Mouse (Mus musculus): ENCODE data around the gene Anp32e. TPM values are rescaled to one million over a fixed set of nuclear protein-coding genes. Genes with fewer than 3 reads are reported as not detected.
"Not testable (repeated sequence)": the region's sequence is repeated elsewhere in the genome, so short reads cannot be mapped to it uniquely, and the experiment has no call there.

The Anp32e gene
- total RNA-seq, 2 experiments from 2014 or later = 82.7 to 98.9 TPM

GRCm38 (mm10) chr3:95906860-95907259 is 22.2 kb upstream of the Anp32e start:
- Histone ChIP-seq H3K27ac (no peak overlapping the region), H3K4me3 (peak overlapping the region; percentile 11; the same call in 1 of the 2 replicates)
- DNase-seq (ENCODE audit: extremely low spot score in 1 of 2, low spot score in 2 of 2) = no peak
- intact Hi-C loops (cut with DNase I) = loop anchor here (1.0 to 2.0 kb wide), 2 partner anchors 24 to 44 kb away; no protein-coding TSS in a partner anchor
- TF ChIP-seq CTCF (IDR thresholded peaks at IDR 0.05) = peak; percentile 83

DNA sequence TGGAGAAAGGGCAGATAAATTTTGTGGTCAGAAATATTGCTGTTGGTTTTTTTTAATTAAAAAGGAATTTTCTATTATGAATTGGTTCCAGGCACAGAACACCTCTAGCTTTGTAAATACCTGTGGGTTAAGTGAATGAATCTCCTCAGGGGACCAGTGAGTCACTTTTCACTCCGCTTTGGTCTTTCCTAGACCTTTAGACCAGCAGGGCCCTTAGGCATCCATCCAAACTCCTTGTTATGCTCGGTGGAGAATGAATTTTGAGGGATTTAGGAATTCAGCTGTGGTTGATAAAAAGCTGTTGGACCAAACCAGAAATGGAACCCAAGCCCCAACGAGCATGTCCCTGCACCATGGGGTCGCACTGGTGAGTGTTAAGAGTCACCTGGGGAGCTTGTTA is 21.4 kb upstream of the Anp32e start:
- Histone ChIP-seq H3K27ac (no peak overlapping the region), H3K4me3 (no peak overlapping the region)
- no peak for TF ChIP-seq CTCF (IDR thresholded peaks at IDR 0.05)
- intact Hi-C loops (cut with DNase I) = loop anchor here (2.0 kb wide), 1 partner anchor 45 kb away; no protein-coding TSS in a partner anchor
- DNase-seq (ENCODE audit: extremely low spot score in 1 of 2, low spot score in 2 of 2) = no peak

GRCm38 (mm10) chr3:95914706-95915105 is 14.3 kb upstream of the Anp32e start:
- Histone ChIP-seq H3K4me3 (no peak overlapping the region), H3K27ac (no peak overlapping the region)
- no peak for TF ChIP-seq CTCF (IDR thresholded peaks at IDR 0.05)
- no peak for DNase-seq (ENCODE audit: extremely low spot score in 1 of 2, low spot score in 2 of 2)
- intact Hi-C loops (cut with DNase I) = no loop called here

GRCm38 (mm10) chr3:95916760-95917159 is 12.3 kb upstream of the Anp32e start:
- DNase-seq (ENCODE audit: extremely low spot score in 1 of 2, low spot score in 2 of 2) = no peak
- no peak for TF ChIP-seq CTCF (IDR thresholded peaks at IDR 0.05)
- Histone ChIP-seq H3K27ac (no peak overlapping the region), H3K4me3 (no peak overlapping the region)
- intact Hi-C loops (cut with DNase I) = no loop called here

- H3K27ac ChIP-seq; intact Hi-C loops (cut with DNase I); H3K4me3 ChIP-seq; DNase-seq (ENCODE audit: extremely low spot score in 1 of 2, low spot score in 2 of 2): not testable (repeated sequence)
Observed at GRCm38 (mm10) chr3:95920532-95920931, 8.5 kb upstream of the Anp32e start.

DNA sequence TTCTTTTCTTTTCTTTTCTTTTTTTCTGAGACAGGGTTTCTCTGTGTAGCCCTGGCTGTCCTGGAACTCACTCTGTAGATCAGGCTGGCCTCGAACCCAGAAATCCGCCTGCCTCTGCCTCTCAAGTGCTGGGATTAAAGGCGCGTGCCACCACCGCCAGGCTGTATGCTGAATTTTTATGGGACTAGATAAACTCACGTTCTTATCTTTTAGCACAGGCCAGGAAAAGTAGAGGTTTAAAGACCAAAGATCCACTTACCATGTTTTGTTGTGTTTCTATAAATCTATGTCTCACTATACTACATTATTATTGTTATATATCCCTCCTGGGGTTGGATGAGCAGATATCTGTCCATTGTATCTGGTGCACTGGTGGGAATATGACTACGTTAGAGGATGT is 5.6 kb upstream of the Anp32e start:
- DNase-seq (ENCODE audit: extremely low spot score in 1 of 2, low spot score in 2 of 2); intact Hi-C loops (cut with DNase I); H3K4me3 ChIP-seq; H3K27ac ChIP-seq: not testable (repeated sequence)

- intact Hi-C loops (cut with DNase I) = no loop called here
- Histone ChIP-seq H3K27ac (no peak overlapping the region), H3K4me3 (no peak overlapping the region)
- no peak for TF ChIP-seq CTCF (IDR thresholded peaks at IDR 0.05)
- DNase-seq (ENCODE audit: extremely low spot score in 1 of 2, low spot score in 2 of 2) = no peak
Observed at GRCm38 (mm10) chr3:95924185-95924584, 4.9 kb upstream of the Anp32e start.

GRCm38 (mm10) chr3:95925087-95925486 is 4.0 kb upstream of the Anp32e start:
- intact Hi-C loops (cut with DNase I) = no loop called here

GRCm38 (mm10) chr3:95928261-95928657 is 787 bp upstream of the Anp32e start:
- intact Hi-C loops (cut with DNase I) = loop anchor here (2.0 kb wide), 1 partner anchor 45 kb away; the partner anchor contains the start of gene Ciart
- H3K27ac ChIP-seq = no peak overlapping the region

More at GRCm38 (mm10) chr3:95925087-95925486, 4.0 kb upstream of the Anp32e start:
- Histone ChIP-seq H3K4me3 (no peak overlapping the region), H3K27ac (no peak overlapping the region)
- no peak for DNase-seq (ENCODE audit: extremely low spot score in 1 of 2, low spot score in 2 of 2)
- no peak for TF ChIP-seq CTCF (IDR thresholded peaks at IDR 0.05)

GRCm38 (mm10) chr3:95929581-95930470 is 780 bp downstream of the Anp32e start:
- DNase-seq (ENCODE audit: extremely low spot score in 1 of 2, low spot score in 2 of 2) = peak; percentile 21 to 32
- TF ChIP-seq CTCF (IDR thresholded peaks at IDR 0.05) = peak; percentile 1; the same call in 1 of the 2 replicates
- intact Hi-C loops (cut with DNase I) = loop anchor here (2.0 kb wide), 1 partner anchor 47 kb away; the partner anchor contains the start of gene Ciart
- Histone ChIP-seq H3K4me3 (peak overlapping the region; percentile 94), H3K27ac (peak overlapping the region; percentile 90)

More at GRCm38 (mm10) chr3:95928261-95928657, 787 bp upstream of the Anp32e start:
- H3K4me3 ChIP-seq = peak overlapping the region; percentile 50
- TF ChIP-seq CTCF (IDR thresholded peaks at IDR 0.05) = no peak
- no peak for DNase-seq (ENCODE audit: extremely low spot score in 1 of 2, low spot score in 2 of 2)

- Histone ChIP-seq H3K4me3 (peak overlapping the region; percentile 94), H3K27ac (no peak overlapping the region; the same call in 1 of the 2 replicates)
- no peak for TF ChIP-seq CTCF (IDR thresholded peaks at IDR 0.05)
- intact Hi-C loops (cut with DNase I) = no loop called here
- DNase-seq (ENCODE audit: extremely low spot score in 1 of 2, low spot score in 2 of 2) = no peak
Observed at GRCm38 (mm10) chr3:95930471-95930789, 1.4 kb downstream of the Anp32e start.

DNA sequence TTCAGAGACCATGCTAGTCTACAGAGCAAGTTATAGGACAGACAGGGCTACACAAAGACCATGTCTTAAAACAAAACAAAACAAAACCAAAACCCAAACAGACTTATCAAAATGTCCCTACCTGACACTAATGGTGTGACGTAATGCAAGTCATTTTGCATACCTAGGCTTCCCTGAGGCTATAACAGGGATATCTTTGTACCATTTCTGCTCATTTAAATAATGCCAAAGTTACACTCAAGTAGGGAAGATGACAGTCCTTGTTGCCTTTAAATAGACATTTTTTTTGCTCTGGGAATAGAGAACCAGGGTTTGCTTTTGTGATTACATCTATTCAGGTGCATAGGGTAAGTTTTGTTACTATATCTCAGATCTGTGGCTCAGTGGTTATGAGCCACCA is 2.4 kb downstream of the Anp32e start:
- no peak overlapping the region for H3K4me3 ChIP-seq
- no peak for TF ChIP-seq CTCF (IDR thresholded peaks at IDR 0.05)
- no peak for DNase-seq (ENCODE audit: extremely low spot score in 1 of 2, low spot score in 2 of 2)
- H3K27ac ChIP-seq = no peak overlapping the region
- intact Hi-C loops (cut with DNase I) = no loop called here
